Mouse (Mus musculus) megakaryocyte, adult 5-6 weeks (primary cell): ENCODE measurements around the gene Ccl12. TPM values are rescaled to one million over a fixed set of nuclear protein-coding genes. Genes with fewer than 3 reads are reported as not detected.
A peak's percentile ranks its signal among the peaks of the same experiment; 100 is the strongest.

ENCODE experiments used
- ATAC-seq: 2 replicates; pipeline ENCODE4 v1.8.0; 2016; ENCODE audit warnings: mild to moderate bottlenecking, inconsistent platforms; ENCODE audit not compliant: poor library complexity, severe bottlenecking
- total RNA-seq, 2 experiments: library from RNA; stranded (forward) in 1 of 2; stranded (reverse) in 1 of 2; fragments of 153-499, 151-499 nt in 1 of 2; fragments of 221-1000, 200-1000 nt in 1 of 2; gene quantifications; 2 replicates each; pipeline versions ENCODE4 v1.2.3 to v1.2.4; 2015 to 2017

Gene Ccl12
- total RNA-seq, 2 experiments from 2014 or later: not detected

GRCm38 (mm10) chr11:82136196-82136595, 34.6 kb downstream of the Ccl12 start:
- no peak for ATAC-seq

GRCm38 (mm10) chr11:82139492-82140094, 37.9 kb downstream of the Ccl12 start:
- ATAC-seq: peak; percentile 63

Other genes with a start within 250 kb of the Ccl12 start
- not detected in 2 replicates for gene 5530401A14Rik, start 241.2 kb upstream of the Ccl12 start, total RNA-seq (2015)
- gene 5530401A14Rik, start 241.2 kb upstream of the Ccl12 start, total RNA-seq (2017): not detected in 2 replicates
- gene Asic2, start 133.4 kb upstream of the Ccl12 start, total RNA-seq (2015): not detected in 2 replicates
- not detected in 2 replicates for gene Asic2, start 133.4 kb upstream of the Ccl12 start, total RNA-seq (2017)
- 45.4 and 58.9 TPM in 2 replicates for gene Ccl2, start 66.3 kb upstream of the Ccl12 start, total RNA-seq (2015)
- gene Ccl2, start 66.3 kb upstream of the Ccl12 start, total RNA-seq (2017): 26.0 and 31.5 TPM in 2 replicates
- gene Gm17268, start 63.3 kb upstream of the Ccl12 start, total RNA-seq (2015): not detected in 2 replicates
- not detected in 2 replicates for gene Gm17268, start 63.3 kb upstream of the Ccl12 start, total RNA-seq (2017)
- gene Ccl7, start 56.1 kb upstream of the Ccl12 start, total RNA-seq (2015): 0.74 TPM in 1 of 2 replicates, not detected in the other
- gene Ccl7, start 56.1 kb upstream of the Ccl12 start, total RNA-seq (2017): not detected in 2 replicates
- not detected in 2 replicates for gene Ccl11, start 44.0 kb upstream of the Ccl12 start, total RNA-seq (2015)
- gene Ccl11, start 44.0 kb upstream of the Ccl12 start, total RNA-seq (2017): not detected in 2 replicates
- gene Ccl8, start 13.3 kb downstream of the Ccl12 start, total RNA-seq (2015): 0.50 TPM in 1 of 2 replicates, not detected in the other
- gene Ccl8, start 13.3 kb downstream of the Ccl12 start, total RNA-seq (2017): not detected in 2 replicates
- gene Ccl1, start 203.8 kb downstream of the Ccl12 start, total RNA-seq (2015): not detected in 2 replicates
- not detected in 2 replicates for gene Ccl1, start 203.8 kb downstream of the Ccl12 start, total RNA-seq (2017)